Mouse (Mus musculus): Measurements from ENCODE around the gene Szrd1.

DNA sequence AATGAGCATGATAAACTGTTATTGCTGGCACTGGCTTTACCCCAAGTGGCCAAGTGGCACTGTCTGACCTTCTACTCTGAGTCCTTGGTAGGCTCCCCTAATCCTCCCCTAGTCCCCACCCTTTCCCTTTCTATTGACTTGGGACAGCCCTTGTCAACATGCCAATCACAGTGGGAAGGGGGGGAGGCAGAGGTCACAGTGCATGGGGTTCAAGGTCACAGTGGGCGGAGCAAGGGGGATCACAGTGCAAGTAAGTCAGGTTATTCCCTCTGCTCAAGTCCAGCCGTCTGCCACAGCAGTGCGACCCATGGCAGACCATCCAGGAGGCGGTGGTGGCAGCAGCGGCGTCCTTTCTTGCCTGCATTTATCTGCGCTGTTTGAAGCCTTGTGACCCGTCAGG, 24.2 kb downstream of the Szrd1 start:
- TF ChIP-seq CTCF (IDR thresholded peaks at IDR 0.05; ENCODE audit: low read depth) (no peak), EP300 (optimal IDR thresholded peaks at IDR 0.05) (no peak)
